Mouse (Mus musculus): ENCODE measurements around the gene Hrc.

Hrc gene

DNA sequence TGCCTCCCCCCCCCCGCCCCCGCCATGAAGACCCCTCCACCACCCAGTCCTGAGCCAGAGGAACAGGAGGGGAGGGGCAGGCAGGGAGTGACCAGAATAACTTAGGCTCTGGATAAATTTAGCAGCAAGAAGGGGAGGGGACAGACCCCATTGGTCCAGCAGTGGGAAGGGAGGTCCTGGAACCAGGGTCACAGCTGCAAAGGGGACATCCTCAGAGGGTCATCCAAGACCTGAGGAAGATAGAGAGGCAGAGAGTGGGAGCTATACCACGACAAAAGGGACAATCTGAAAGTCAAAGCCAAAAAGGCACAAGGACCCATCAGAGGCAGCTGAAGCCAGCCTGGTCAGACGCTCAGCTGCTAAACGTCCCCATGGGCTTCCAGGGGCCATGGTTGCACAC, at the start of gene Hrc:
Gene Hrc, plus strand, starts transcription at position 235 of the 400 bp plus-strand sequence.
- in situ Hi-C loops (cut with MboI), result no loop called here

GRCm38 (mm10) chr7:45286486-45286885, 48.6 kb upstream of the Hrc start:
- in situ Hi-C loops (cut with MboI), result no loop called here

DNA sequence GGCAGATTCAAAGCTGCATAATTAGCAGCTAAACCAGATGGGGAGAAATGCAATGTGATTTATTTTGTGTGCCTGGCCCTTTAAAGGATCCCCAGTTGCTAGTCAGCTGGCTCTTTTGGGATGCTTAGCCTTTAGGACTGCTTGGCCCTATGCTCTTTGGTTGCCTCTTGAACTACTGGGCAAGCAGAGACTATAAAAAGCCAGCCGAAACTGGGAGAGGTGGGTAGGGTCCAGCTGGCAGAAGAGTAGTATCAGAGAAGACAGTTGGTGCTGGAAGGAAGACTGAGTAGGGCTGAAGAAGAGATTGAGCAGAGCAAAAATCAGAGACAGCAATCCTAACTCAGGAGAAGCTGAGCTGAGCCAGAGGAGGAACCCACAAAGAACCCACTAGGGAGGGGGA, 38.5 kb upstream of the Hrc start:
- in situ Hi-C loops (cut with MboI), result no loop called here

DNA sequence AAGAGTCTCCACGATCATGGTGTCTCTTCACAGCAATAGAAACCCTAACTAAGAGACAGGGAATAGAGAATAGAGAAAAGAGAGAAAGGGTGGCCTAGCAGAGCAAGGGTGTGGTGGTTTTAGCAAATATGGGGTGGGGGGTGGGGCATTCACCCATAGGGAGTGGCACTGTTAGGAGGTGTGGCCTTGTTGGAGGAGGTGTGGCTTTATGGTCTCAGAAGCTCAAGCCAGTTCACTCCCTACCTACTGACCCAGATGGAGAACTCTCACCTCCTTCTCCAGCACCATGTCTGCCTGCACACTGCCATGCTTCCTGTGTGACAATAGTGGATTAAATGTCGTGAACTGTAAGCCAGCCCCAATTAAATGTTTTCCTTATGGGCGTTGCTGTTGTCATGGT, 37.5 kb upstream of the Hrc start:
- in situ Hi-C loops (cut with MboI), result no loop called here

- in situ Hi-C loops (cut with MboI), result no loop called here
These were observed 35.3 kb upstream of the Hrc start for GRCm38 (mm10) chr7:45299752-45300151.

GRCm38 (mm10) chr7:45300270-45300669, 34.8 kb upstream of the Hrc start:
- in situ Hi-C loops (cut with MboI), result no loop called here

GRCm38 (mm10) chr7:45302626-45303025, 32.5 kb upstream of the Hrc start:
- in situ Hi-C loops (cut with MboI), result no loop called here

DNA sequence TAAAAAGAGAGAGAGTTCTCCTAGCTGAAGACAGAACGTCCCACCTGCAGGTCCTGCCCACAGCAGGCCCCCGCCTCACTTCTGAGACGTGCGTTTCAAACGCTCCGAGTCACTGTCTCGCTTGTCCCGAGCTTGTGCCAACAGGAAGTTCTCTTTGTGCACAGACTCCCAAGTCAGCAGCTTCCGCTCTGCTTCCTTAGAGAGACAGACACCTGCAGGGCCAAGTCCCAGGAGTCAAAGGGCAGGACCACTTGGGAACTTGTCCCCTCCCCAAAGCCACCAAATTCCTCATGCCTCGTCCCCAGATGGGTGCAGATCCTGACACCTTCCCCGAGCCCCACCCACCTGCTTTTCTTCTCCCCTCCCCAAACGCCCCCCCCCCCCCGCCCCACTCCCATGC, 30.2 kb upstream of the Hrc start:
- in situ Hi-C loops (cut with MboI), result no loop called here

DNA sequence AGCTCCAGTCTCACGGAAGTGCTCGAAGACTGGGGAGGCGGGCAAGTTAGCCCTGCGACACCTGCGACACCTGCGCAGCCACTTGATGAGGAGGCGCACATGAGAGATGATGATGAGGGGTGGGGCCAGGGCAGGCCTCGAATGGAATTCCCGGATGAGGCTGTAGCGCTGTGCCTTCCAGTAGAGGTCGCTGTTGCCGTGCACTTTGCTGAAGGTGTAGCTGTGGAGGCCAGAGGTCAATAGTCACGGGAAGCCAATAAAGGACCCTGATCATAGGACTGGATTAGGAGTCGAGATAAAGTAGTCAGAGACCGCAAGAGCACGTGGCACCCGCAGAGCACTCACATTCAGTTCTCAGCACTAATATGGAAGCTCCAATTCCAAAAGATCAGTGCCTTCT, 29.8 kb upstream of the Hrc start:
- in situ Hi-C loops (cut with MboI), result no loop called here

DNA sequence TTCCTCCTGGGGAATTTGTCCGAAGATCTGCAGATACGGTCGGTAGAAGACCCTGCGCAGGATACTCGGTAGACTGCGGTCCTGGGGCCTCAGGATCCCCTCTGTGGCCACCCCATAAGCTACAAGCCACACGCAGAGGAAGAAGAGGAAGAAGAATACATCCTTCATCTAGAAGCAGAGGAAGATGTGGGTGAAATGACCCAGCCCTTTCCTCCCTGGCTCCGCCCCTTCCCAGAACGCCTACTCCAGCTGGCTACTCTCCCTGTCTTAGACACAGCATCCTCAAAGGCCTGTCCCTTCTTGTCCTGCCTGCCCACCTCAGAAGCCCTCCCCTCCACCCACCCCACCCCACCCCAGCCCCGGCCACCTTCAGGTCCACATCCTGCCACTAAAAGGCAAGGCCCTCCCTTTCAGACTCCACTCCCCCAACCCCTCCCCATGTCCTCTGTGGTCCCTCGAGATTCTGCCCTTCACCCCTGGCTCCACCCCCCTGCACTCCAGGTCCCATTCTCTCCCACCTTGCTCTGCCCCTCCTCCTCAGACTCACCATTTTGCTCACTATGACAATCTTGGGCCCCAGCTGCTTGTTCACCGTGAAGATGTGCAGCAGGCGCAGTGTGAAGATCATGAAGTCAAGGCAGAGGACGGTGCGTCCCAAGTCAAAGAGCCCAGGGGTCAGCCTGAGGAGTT, 26.4 kb upstream of the Hrc start:
- in situ Hi-C loops (cut with MboI), result no loop called here

- in situ Hi-C loops (cut with MboI), result no loop called here
These were observed 25.6 kb upstream of the Hrc start for GRCm38 (mm10) chr7:45309455-45309854.

GRCm38 (mm10) chr7:45312023-45312422, 23.1 kb upstream of the Hrc start:
- in situ Hi-C loops (cut with MboI), result no loop called here

DNA sequence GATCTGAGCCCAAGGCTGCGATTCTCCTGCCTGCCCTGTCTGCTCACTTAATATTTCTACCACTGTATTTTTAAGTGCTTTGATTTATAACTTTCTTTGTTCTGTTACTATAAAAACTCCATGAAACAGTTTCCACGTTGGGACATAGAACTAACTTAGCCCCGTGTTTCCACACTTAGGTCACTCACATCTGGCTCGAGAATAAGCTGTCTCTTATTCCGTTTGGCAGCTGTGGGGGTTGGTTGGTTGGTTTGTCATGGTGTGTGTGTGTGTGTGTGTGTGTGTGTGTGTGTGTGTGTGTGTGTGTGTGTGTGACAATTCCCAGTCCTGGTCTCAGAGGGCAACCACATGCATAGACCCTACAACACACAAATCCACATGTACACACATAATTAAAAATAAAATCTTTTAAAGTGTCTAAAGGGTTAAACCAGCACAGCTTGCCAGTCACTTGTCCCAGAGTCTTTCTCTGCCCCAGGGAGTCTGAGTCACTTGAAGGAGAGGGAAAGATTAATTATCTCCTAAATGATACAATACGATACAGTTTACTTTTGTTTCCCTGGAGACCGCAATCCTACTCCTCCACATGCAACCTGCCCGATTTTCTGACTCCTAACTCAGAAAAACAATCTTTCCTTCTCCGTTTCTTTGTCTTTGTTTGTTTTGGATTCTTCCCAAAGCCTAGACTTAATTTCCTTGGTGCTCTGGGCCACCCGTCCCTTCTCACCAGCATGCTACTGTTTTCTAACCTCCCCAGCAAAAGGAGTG, 22.2 kb upstream of the Hrc start:
- in situ Hi-C loops (cut with MboI), result no loop called here

- in situ Hi-C loops (cut with MboI), result no loop called here
These were observed 21.6 kb upstream of the Hrc start for GRCm38 (mm10) chr7:45313495-45313894.

GRCm38 (mm10) chr7:45315182-45315701, 19.8 kb upstream of the Hrc start:
- in situ Hi-C loops (cut with MboI), result no loop called here

DNA sequence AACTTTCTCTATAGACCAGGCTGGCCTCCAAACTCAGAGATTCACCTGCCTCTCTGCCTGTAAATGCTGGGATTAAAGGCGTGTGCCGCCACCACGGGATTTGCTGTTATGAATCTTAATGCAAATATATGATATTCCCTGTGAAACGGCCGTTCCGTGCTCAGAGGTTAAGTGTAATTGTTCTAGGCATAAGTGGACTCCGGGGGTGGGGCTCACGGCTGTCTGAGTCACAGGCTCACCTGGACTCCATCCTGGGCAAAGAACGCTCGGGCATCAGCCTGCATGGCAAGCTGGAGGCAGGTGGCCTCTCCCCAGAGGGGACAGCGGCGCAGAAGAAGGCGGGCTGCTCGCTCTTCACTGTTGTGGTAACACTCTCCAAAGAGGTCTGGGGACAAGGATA, 18.6 kb upstream of the Hrc start:
- in situ Hi-C loops (cut with MboI), result no loop called here

DNA sequence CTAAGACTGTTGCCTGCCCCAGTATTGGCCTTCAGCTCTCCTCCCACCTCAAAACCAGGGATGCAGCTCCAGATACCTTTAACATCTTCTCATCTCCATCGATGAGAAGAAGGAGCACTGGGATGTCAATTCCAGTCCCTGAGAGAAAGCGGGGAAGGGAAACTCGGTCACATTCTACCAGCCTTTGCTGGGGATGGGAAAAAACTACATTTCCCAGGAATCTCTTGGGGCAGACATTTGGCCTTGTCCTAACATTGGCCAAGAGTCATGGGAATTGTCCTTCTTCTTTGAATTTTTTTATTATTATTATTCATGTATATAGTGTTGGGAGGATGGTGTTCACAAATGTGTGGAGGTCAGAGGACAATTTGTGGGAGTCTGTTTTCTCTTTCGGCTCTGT, 12.8 kb upstream of the Hrc start:
- in situ Hi-C loops (cut with MboI), result no loop called here

DNA sequence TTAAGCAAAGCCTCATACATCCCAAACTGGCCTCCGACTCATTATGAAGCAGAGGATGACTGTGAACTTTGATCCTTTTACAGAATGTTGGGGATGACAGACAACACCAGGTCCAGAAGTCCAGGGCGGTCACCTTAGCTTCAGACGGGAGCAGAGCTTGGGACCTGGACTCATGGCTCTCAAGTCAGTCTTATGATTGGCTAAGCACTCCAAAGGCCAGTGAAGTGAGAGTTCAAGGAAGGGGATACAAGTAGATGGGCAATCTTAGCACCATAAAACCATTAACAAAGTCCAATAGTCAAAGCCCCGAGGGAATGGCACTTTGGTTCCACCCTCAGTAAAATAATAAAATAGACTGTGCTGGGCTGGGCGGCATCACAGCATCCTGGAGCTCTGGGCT, 12.0 kb upstream of the Hrc start:
- in situ Hi-C loops (cut with MboI), result no loop called here

DNA sequence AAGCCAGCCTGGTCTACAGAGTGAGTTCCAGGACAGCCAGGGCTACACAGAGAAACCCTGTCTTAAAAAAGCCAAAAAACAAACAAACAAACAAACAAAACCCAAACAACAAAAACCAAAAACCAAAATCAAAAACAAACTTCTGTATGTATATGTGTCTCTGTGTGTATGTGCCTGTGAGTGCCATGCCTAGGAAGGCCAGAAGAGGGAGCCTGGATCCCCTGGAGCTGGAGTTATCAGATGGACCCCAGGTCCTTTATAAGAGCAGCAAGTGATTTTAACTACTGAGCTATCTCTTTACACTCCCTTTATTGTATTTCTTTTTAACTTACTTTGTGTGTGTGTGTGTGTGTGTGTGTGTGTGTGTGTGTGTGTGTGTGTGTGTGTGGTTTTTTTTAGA, 9.3 kb upstream of the Hrc start:
- in situ Hi-C loops (cut with MboI), result no loop called here

DNA sequence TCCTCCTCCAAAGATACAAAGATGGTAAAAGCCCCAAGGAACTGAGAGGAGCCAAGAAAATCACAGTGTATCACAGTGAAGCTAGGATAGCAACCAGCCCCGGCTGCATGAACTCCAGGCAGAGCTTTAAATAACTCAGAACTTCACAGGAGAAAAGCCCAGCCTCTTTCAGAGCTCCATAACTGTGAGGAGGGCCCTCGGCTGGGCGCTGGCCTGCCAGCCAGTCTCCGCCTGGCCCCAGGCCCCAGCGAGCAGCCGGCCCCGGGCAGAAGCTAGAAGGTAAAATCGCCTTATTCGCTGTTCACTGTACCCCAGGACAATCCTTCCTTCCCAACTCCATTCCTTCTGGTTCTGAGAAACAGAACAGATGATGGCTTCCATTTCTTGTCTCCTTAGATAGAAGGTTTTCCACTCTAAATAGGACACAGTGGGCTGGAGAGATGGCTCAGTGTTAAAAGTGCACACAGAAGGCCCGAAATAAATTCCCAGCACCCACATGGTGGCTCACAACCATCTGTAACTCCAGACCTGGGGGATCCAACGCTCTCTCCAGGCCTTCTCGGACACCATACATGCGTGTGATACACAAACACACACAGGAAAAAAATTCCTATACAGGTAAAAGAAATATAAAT, 6.1 kb upstream of the Hrc start:
- in situ Hi-C loops (cut with MboI), result no loop called here

GRCm38 (mm10) chr7:45331502-45331901, 3.6 kb upstream of the Hrc start:
- in situ Hi-C loops (cut with MboI), result no loop called here

- in situ Hi-C loops (cut with MboI), result no loop called here
These were observed 2.2 kb upstream of the Hrc start for GRCm38 (mm10) chr7:45332685-45333425.

Measured in mature B cell (primary cell).